Comparison of ENCODE assay signal across 7 mouse cellular contexts in genomic region chr9:35569571-35570534, GRCm38 (mm10). TPM values are rescaled to one million over a fixed set of nuclear protein-coding genes. Genes with fewer than 3 reads are reported as not detected.
DNase-seq lines count a peak whose midpoint lies in the region; ATAC-seq lines count a peak whose summit lies in the region.

Gene Pate2 (plus strand): TSS chr9:35570284.
Gene Hyls1 (minus strand): TSS chr9:35570398.

- H3K4me3 ChIP-seq in intestine, embryonic 15.5 days (replicated peaks), result peak within 1 kb of the TSS; percentile 81
- H3K4me3 ChIP-seq in midbrain, embryonic 10.5 days, result peak within 1 kb of the TSS; percentile 82

- H3K36me3 ChIP-seq in intestine, embryonic 15.5 days, result peaks cover 7% of the 10 kb centered on the region; the same call in 1 of the 2 replicates
- H3K36me3 ChIP-seq in midbrain, embryonic 10.5 days, result peaks cover 36% of the 10 kb centered on the region

- H3K27ac ChIP-seq in intestine, embryonic 15.5 days, result peak within 1 kb of the TSS; percentile 93
- peak within 1 kb of the TSS; percentile 96 for H3K27ac ChIP-seq in midbrain, embryonic 10.5 days (replicated peaks)

- peaks cover 3% of the 10 kb centered on the region for H3K27me3 ChIP-seq in intestine, embryonic 15.5 days (replicated peaks)
- peaks cover 22% of the 10 kb centered on the region for H3K27me3 ChIP-seq in midbrain, embryonic 10.5 days (ENCODE audit: low read depth, poor library complexity, severe bottlenecking)

- WGBS in intestine, embryonic 15.5 days, result under 1% methylated on average over 86 of the region's 86 CpGs
- WGBS in midbrain, embryonic 10.5 days, result under 1% methylated on average over 86 of the region's 86 CpGs

- H3K4me1 ChIP-seq in intestine, embryonic 15.5 days (replicated peaks), result peaks cover 3% of the 10 kb centered on the region; the same call in 1 of the 2 replicates
- peaks cover 29% of the 10 kb centered on the region for H3K4me1 ChIP-seq in midbrain, embryonic 10.5 days

- intact Hi-C loops in gastrocnemius, postnatal 36 days (cut with DNase I), result no loop called here
- intact Hi-C loops in left cerebral cortex, postnatal 25 days (cut with DNase I), result no loop called here

- peak; percentile 96 for DNase-seq in adrenal gland, adult 2 months
- peak; percentile 96 for DNase-seq in embryo, embryonic 11.5 days (ENCODE audit: low read depth, low spot score)
- peak; percentile 83 to 90 for DNase-seq in gastrocnemius, postnatal 36 days
- DNase-seq in left cerebral cortex, postnatal 25 days (ENCODE audit: low spot score in 2 of 2), result peak; percentile 91 to 97
- DNase-seq in midbrain, embryonic 10.5 days (ENCODE audit: low spot score), result peak; percentile 92
- peak; percentile 89 for DNase-seq in right cerebral cortex, postnatal 4 days

- peak within 1 kb of the TSS; percentile 79 for H3K4me2 ChIP-seq in intestine, embryonic 15.5 days (replicated peaks)

- peak; percentile 99 for ATAC-seq in intestine, embryonic 15.5 days

- H3K9me3 ChIP-seq in intestine, embryonic 15.5 days, result no peaks in the 10 kb centered on the region
- H3K9me3 ChIP-seq in midbrain, embryonic 10.5 days (replicated peaks), result no peaks in the 10 kb centered on the region

- peak within 1 kb of the TSS; percentile 87 for H3K9ac ChIP-seq in intestine, embryonic 15.5 days

RNA-seq across cellular contexts. Expression of gene Pate2, which starts in this region (rescaled TPM):
- total RNA-seq in adrenal gland, adult 2 months (2021), result under 1 TPM in 1 of 2 experiments, not detected in 1; 0.28 TPM
- 0.08 and 0.09 TPM in 2 replicates for polyA plus RNA-seq in adrenal gland, adult 2 months (2012; rRNA removed)
- total RNA-seq in gastrocnemius, postnatal 36 days (2021), result not detected
- polyA plus RNA-seq in intestine, embryonic 15.5 days (2015; fragmentation: Nextera tagmentation; extraction: Ambion mirVana), result 0.45 and 0.77 TPM in 2 replicates
- total RNA-seq in left cerebral cortex, postnatal 25 days (2021), result under 1 TPM; 0.55 to 0.87 TPM
- polyA plus RNA-seq in midbrain, embryonic 10.5 days (2016; fragmentation: Nextera tagmentation; extraction: Ambion mirVana), result 1.6 and 2.7 TPM in 2 replicates

RNA-seq across cellular contexts. Expression of gene Hyls1, which starts in this region (rescaled TPM):
- total RNA-seq in adrenal gland, adult 2 months (2021), result 1 to 10 TPM; 3.6 to 3.9 TPM
- 0.53 and 0.66 TPM in 2 replicates for polyA plus RNA-seq in adrenal gland, adult 2 months (2012; rRNA removed)
- under 1 TPM; 0.94 to 0.99 TPM for total RNA-seq in gastrocnemius, postnatal 36 days (2021)
- polyA plus RNA-seq in intestine, embryonic 15.5 days (2015; fragmentation: Nextera tagmentation; extraction: Ambion mirVana), result 11.6 and 14.2 TPM in 2 replicates
- 1 to 10 TPM; 7.8 to 7.9 TPM for total RNA-seq in left cerebral cortex, postnatal 25 days (2021)
- 26.2 and 30.2 TPM in 2 replicates for polyA plus RNA-seq in midbrain, embryonic 10.5 days (2016; fragmentation: Nextera tagmentation; extraction: Ambion mirVana)

Comparison
In these comparisons a context has a peak if more than half of its experiments do, and no peak if none do; other contexts are left out.
1. Peak in every context shown above with its lines: DNase-seq, ATAC-seq, H3K4me3 ChIP-seq and H3K27ac ChIP-seq.
2. Peak in DNase-seq in gastrocnemius, postnatal 36 days; RNA of the genes that start here not detected or under 1 TPM.